Mouse (Mus musculus) kidney, adult 10 weeks (tissue): ENCODE data around the gene Triap1. TPM values are rescaled to one million over a fixed set of nuclear protein-coding genes. Genes with fewer than 3 reads are reported as not detected.

Experiments
- polyA plus RNA-seq: library from polyadenylated mRNA; stranded (reverse); fragments of 350-450 nt; fragmentation: Illumina TruSeq; extraction: RNeasy Lipid Tissue Mini Kit (QIAGEN cat#74804); gene quantifications from one replicate; pipeline ENCODE4 v1.2.3, GENCODE M21; 2014; ENCODE audit warnings: low read depth, low replicate concordance

Triap1 gene
- 10.1 TPM for polyA plus RNA-seq

DNA sequence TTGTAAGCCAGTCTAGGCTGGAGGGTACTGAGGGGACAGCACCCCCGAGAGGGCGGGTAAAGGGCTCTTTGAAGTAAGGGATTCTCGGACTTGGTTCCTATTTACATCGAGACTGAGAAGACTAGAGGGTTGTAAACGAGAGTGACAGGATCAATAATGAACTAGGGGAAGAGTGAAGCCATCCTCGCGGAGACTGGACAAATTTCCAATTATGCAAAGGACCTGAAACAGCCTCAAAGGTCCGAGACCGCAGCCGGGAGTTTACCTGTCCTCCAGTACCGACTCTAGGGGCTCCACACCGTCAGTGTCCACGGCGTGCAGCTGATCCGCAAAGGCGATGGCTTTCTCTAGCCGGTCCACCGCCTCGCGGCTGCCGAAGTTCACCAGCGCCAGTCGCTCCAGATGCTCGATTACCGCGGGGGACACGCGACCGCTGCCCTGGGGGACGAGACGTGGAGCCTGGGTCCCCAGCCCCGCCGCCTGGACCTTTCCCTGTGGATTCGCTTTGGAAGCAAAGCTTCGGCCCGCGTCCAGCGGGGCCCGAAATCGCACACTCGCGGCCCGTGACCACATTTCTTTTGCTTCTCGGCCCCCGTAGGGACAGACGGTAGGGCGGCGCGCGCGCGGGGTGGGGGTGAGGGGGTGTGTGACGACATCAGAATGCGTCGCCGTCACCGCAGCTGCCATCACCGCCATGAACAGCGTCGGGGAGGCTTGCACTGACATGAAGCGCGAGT, at the start of gene Triap1, which contains the start of gene Gatc:
TSS of gene Triap1 (plus strand) at position 649 of the 737 bp plus-strand sequence.
TSS of gene Gatc (minus strand) at position 602 of the 737 bp plus-strand sequence.

DNA sequence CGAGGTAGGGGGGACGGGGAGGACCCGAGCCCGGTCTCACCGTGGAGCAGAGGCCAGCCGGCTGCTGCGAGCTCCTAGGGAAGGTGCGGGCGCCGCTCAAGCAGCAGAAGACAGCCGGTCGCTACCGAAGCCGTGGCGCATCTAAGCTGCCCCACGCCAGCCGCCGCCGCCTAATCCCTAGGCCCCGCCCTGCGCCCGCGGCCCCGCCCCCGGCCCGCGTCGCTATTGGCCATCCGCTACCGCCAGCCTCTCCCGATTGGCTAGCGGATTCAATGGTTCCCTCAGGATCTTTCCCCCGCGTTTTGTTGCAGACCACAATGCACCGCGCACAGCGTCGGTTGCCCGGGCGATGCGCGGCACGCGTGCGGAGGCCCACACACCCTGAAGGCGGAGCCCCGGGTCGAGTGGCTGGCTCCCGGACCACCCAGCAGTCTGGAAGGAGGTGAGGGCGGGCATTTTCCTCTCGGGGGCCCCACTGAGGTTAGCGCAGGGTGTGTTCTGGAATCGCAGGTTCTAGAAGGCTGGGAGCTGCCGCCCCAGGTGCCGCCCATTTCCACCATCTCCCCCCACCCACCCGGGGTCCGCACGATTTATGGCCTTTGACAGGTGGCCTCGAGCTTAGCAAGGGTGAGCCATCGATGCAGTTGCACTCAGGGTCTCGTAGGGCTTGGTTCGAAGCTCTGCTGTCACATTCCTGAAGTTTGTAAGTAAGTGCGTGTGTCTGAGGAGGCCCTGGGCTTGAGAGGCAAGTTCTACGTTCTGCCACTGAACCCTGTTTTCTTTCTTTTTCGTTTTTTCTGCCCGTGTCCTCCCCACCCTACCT, 40.0 kb upstream of the Triap1 start, which contains the start of gene Dynll1:
TSS of gene Dynll1 (minus strand) at position 208 of the 823 bp plus-strand sequence.

DNA sequence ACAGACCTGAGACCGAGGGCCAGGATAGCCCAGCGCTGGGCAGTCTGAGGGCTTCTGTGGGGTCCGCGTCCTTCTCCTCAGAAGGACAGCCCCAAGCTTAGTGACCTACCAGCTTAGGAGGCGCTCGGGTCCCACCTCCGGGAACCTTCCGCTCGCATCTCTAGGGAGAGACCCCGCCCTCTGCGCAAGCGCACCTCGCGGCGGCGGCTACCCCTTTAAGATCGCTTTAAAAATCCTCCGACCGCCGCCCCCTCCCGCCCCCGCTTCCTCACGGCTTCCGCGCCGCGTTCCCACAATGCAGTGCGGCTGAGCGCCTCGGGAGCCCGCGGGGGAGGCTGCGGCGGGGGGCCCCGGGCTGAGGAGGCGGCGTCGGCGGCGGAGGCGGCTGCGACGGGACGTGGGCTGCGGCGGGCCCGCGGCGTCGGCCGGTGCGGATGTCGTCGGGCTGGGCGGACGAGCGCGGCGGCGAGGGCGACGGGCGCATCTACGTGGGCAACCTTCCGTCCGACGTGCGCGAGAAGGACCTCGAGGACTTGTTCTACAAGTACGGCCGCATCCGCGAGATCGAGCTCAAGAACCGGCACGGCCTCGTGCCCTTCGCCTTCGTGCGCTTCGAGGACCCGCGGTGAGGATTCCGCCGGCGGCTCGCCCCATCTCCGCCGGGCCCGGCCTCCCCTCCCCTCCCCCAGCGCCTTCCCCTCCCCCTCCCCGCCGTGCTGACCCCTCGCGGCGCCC, 14.0 kb upstream of the Triap1 start, which contains the start of gene Srsf9:
TSS of gene Srsf9 (plus strand) at position 303 of the 735 bp plus-strand sequence.

DNA sequence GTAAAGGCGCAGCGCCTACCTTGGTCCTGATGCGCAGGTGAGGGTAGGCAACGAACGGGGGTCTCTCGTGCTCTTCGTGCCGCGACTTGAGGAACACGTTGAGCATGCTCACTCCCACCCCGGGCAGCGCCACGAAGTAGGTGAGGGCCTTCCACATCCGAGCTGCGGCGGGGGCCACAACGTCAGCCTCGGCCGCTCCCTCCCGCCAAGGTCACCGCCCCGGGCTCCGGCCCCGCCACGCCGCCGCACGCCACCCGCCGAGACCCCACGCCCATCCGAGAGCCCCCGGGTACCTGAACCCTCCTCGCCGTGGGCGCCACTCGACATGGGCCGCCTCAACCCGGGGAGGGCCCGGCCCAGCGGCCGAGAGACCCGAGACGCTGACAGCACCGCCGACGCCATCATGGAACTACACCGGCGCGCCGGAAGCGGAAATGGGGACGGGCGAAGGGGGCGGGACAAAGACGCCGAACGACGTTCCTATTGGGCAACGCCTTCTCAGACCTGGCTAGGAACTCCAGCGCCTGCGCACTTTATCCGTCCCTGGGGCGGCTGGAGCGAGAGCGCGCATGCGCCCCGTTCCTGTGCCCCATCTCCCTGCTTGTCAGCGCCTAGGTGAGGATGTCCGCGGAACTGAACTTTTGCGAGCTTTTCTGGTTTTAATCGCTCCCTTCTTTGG, 7.7 kb downstream of the Triap1 start, which contains the start of gene Cox6a1:
TSS of gene Cox6a1 (minus strand) at position 436 of the 679 bp plus-strand sequence.

Other genes starting within 250 kb of the Triap1 start
- gene Gm10401, start 242.9 kb upstream of the Triap1 start, polyA plus RNA-seq, result not detected
- 4.5 TPM for gene Acads, start 221.9 kb upstream of the Triap1 start, polyA plus RNA-seq
- gene Unc119b, start 206.2 kb upstream of the Triap1 start, polyA plus RNA-seq, result 13.2 TPM
- gene Mlec, start 183.0 kb upstream of the Triap1 start, polyA plus RNA-seq, result 173 TPM
- gene Cabp1, start 146.8 kb upstream of the Triap1 start, polyA plus RNA-seq, result 0.20 TPM
- 16.9 TPM for gene Pop5, start 105.4 kb upstream of the Triap1 start, polyA plus RNA-seq
- gene Rnf10, start 68.3 kb upstream of the Triap1 start, polyA plus RNA-seq, result 22.2 TPM
- 13.8 TPM for gene Coq5, start 61.6 kb upstream of the Triap1 start, polyA plus RNA-seq
- gene Dynll1, start 40.2 kb upstream of the Triap1 start, polyA plus RNA-seq, result 435 TPM
- gene Srsf9, start 14.0 kb upstream of the Triap1 start, polyA plus RNA-seq, result 34.4 TPM
- gene Gatc, start within 50 bp of the Triap1 start, polyA plus RNA-seq, result 52.5 TPM
- 120 TPM for gene Cox6a1, start 7.8 kb downstream of the Triap1 start, polyA plus RNA-seq
- not detected for gene Msi1, start 88.4 kb downstream of the Triap1 start, polyA plus RNA-seq
- gene Pla2g1b, start 125.0 kb downstream of the Triap1 start, polyA plus RNA-seq, result not detected
- 8.0 TPM for gene Sirt4, start 143.5 kb downstream of the Triap1 start, polyA plus RNA-seq
- gene Pxn, start 165.5 kb downstream of the Triap1 start, polyA plus RNA-seq, result 7.6 TPM
- 26.8 TPM for gene Rplp0, start 218.2 kb downstream of the Triap1 start, polyA plus RNA-seq
- 1.7 TPM for gene Gcn1l1, start 224.0 kb downstream of the Triap1 start, polyA plus RNA-seq